Mouse (Mus musculus) testis, adult 2 months (tissue): ENCODE measurements around the gene Zfp184.

Experiments
- CTCF ChIP-seq: fragments of 200-500 bp; IDR thresholded peaks from 2 replicates; pipeline ENCODE4 v1.5.1; 2012; ENCODE audit warnings: low read depth, mild to moderate bottlenecking, inconsistent platforms, low read length, moderate library complexity; ENCODE audit not compliant: control insufficient read depth, insufficient read depth, insufficient replicate concordance
- POLR2A ChIP-seq: fragments of 200-500 bp; IDR thresholded peaks from 2 replicates; pipeline ENCODE4 v1.6.1; 2012; ENCODE audit warnings: low read depth, mild to moderate bottlenecking, inconsistent platforms, low read length, moderate library complexity; ENCODE audit not compliant: control insufficient read depth

GRCm38 (mm10) chr13:21896549-21897244 lies 48.2 kb upstream of the Zfp184 start:
- TF ChIP-seq CTCF (no peak), POLR2A (no peak)
